Mouse (Mus musculus) erythroblast, adult 5-6 weeks (primary cell): Measurements from ENCODE around the gene Slc17a1. TPM values are rescaled to one million over a fixed set of nuclear protein-coding genes. Genes with fewer than 3 reads are reported as not detected.

Experiments
- ATAC-seq: replicated peaks from 2 replicates; pipeline ENCODE4 v1.8.0; 2016; ENCODE audit warnings: moderate number of reproducible peaks, mild to moderate bottlenecking, moderate TSS enrichment, inconsistent platforms; ENCODE audit not compliant: poor library complexity, low FRiP score, severe bottlenecking
- total RNA-seq, 2 experiments: library from RNA; stranded (forward) in 1 of 2; stranded (reverse) in 1 of 2; fragments of 150-400 nt in 1 of 2; fragments of 200-764, 138-1000 nt in 1 of 2; gene quantifications; 2 replicates each; pipeline versions ENCODE4 v1.2.3 to v1.2.4; 2015 to 2017; ENCODE audit warnings: low replicate concordance in 2 of 2

Slc17a1 gene
- total RNA-seq, 2 experiments from 2014 or later = not detected

- no peak for ATAC-seq
Measured at GRCm38 (mm10) chr13:23940291-23940690, 72.7 kb downstream of the Slc17a1 start.

- ATAC-seq = no peak
Measured at GRCm38 (mm10) chr13:23942861-23943260, 75.3 kb downstream of the Slc17a1 start.

Other genes with a start within 250 kb of the Slc17a1 start
- 6.7 and 17.6 TPM in 2 replicates for gene Hist1h2be, start 246.6 kb upstream of the Slc17a1 start, total RNA-seq (2015; ENCODE audit: low replicate concordance)
- gene Hist1h2be, start 246.6 kb upstream of the Slc17a1 start, total RNA-seq (2017; ENCODE audit: low replicate concordance) = 69.9 and 74.3 TPM in 2 replicates
- gene Hist1h1e, start 245.2 kb upstream of the Slc17a1 start, total RNA-seq (2015; ENCODE audit: low replicate concordance) = 468 and 530 TPM in 2 replicates
- 717 and 954 TPM in 2 replicates for gene Hist1h1e, start 245.2 kb upstream of the Slc17a1 start, total RNA-seq (2017; ENCODE audit: low replicate concordance)
- gene Hist1h2ac, start 183.8 kb upstream of the Slc17a1 start, total RNA-seq (2015; ENCODE audit: low replicate concordance) = 5.6 and 12.3 TPM in 2 replicates
- gene Hist1h2ac, start 183.8 kb upstream of the Slc17a1 start, total RNA-seq (2017; ENCODE audit: low replicate concordance) = 55.5 and 70.6 TPM in 2 replicates
- 44.9 and 49.2 TPM in 2 replicates for gene Hist1h2bc, start 183.6 kb upstream of the Slc17a1 start, total RNA-seq (2015; ENCODE audit: low replicate concordance)
- gene Hist1h2bc, start 183.6 kb upstream of the Slc17a1 start, total RNA-seq (2017; ENCODE audit: low replicate concordance) = 164 and 206 TPM in 2 replicates
- gene Hist1h1t, start 171.9 kb upstream of the Slc17a1 start, total RNA-seq (2015; ENCODE audit: low replicate concordance) = not detected in 2 replicates
- 1.9 and 2.0 TPM in 2 replicates for gene Hist1h1t, start 171.9 kb upstream of the Slc17a1 start, total RNA-seq (2017; ENCODE audit: low replicate concordance)
- 59.8 and 77.5 TPM in 2 replicates for gene Hist1h4c, start 169.3 kb upstream of the Slc17a1 start, total RNA-seq (2015; ENCODE audit: low replicate concordance)
- gene Hist1h4c, start 169.3 kb upstream of the Slc17a1 start, total RNA-seq (2017; ENCODE audit: low replicate concordance) = 249 and 402 TPM in 2 replicates
- gene Hfe, start 156.9 kb upstream of the Slc17a1 start, total RNA-seq (2015; ENCODE audit: low replicate concordance) = 5.0 and 17.9 TPM in 2 replicates
- 2.0 and 4.5 TPM in 2 replicates for gene Hfe, start 156.9 kb upstream of the Slc17a1 start, total RNA-seq (2017; ENCODE audit: low replicate concordance)
- 188 and 215 TPM in 2 replicates for gene Hist1h1c, start 128.9 kb upstream of the Slc17a1 start, total RNA-seq (2015; ENCODE audit: low replicate concordance)
- 1,447 and 1,942 TPM in 2 replicates for gene Hist1h1c, start 128.9 kb upstream of the Slc17a1 start, total RNA-seq (2017; ENCODE audit: low replicate concordance)
- 41.1 and 59.8 TPM in 2 replicates for gene Hist1h3c, start 122.1 kb upstream of the Slc17a1 start, total RNA-seq (2015; ENCODE audit: low replicate concordance)
- 178 and 330 TPM in 2 replicates for gene Hist1h3c, start 122.1 kb upstream of the Slc17a1 start, total RNA-seq (2017; ENCODE audit: low replicate concordance)
- 79.4 and 128 TPM in 2 replicates for gene Hist1h2bb, start 121.0 kb upstream of the Slc17a1 start, total RNA-seq (2015; ENCODE audit: low replicate concordance)
- gene Hist1h2bb, start 121.0 kb upstream of the Slc17a1 start, total RNA-seq (2017; ENCODE audit: low replicate concordance) = 1,415 and 1,638 TPM in 2 replicates
- 12.5 and 24.5 TPM in 2 replicates for gene Hist1h2ab, start 116.6 kb upstream of the Slc17a1 start, total RNA-seq (2015; ENCODE audit: low replicate concordance)
- gene Hist1h2ab, start 116.6 kb upstream of the Slc17a1 start, total RNA-seq (2017; ENCODE audit: low replicate concordance) = 1,181 and 1,326 TPM in 2 replicates
- 179 and 183 TPM in 2 replicates for gene Hist1h3b, start 115.5 kb upstream of the Slc17a1 start, total RNA-seq (2015; ENCODE audit: low replicate concordance)
- gene Hist1h3b, start 115.5 kb upstream of the Slc17a1 start, total RNA-seq (2017; ENCODE audit: low replicate concordance) = 251 and 270 TPM in 2 replicates
- gene Hist1h4b, start 110.7 kb upstream of the Slc17a1 start, total RNA-seq (2015; ENCODE audit: low replicate concordance) = 50.5 and 52.2 TPM in 2 replicates
- gene Hist1h4b, start 110.7 kb upstream of the Slc17a1 start, total RNA-seq (2017; ENCODE audit: low replicate concordance) = 150 and 446 TPM in 2 replicates
- gene Hist1h4a, start 106.5 kb upstream of the Slc17a1 start, total RNA-seq (2015; ENCODE audit: low replicate concordance) = 15.4 and 15.7 TPM in 2 replicates
- gene Hist1h4a, start 106.5 kb upstream of the Slc17a1 start, total RNA-seq (2017; ENCODE audit: low replicate concordance) = 211 and 254 TPM in 2 replicates
- gene Hist1h3a, start 105.4 kb upstream of the Slc17a1 start, total RNA-seq (2015; ENCODE audit: low replicate concordance) = 26.3 and 29.6 TPM in 2 replicates
- 171 and 175 TPM in 2 replicates for gene Hist1h3a, start 105.4 kb upstream of the Slc17a1 start, total RNA-seq (2017; ENCODE audit: low replicate concordance)
- 106 and 128 TPM in 2 replicates for gene Hist1h1a, start 104.1 kb upstream of the Slc17a1 start, total RNA-seq (2015; ENCODE audit: low replicate concordance)
- gene Hist1h1a, start 104.1 kb upstream of the Slc17a1 start, total RNA-seq (2017; ENCODE audit: low replicate concordance) = 1,089 and 2,054 TPM in 2 replicates
- gene Trim38, start 97.8 kb upstream of the Slc17a1 start, total RNA-seq (2015; ENCODE audit: low replicate concordance) = not detected in 2 replicates
- not detected in 2 replicates for gene Trim38, start 97.8 kb upstream of the Slc17a1 start, total RNA-seq (2017; ENCODE audit: low replicate concordance)
- gene Slc17a2, start 60.8 kb upstream of the Slc17a1 start, total RNA-seq (2015; ENCODE audit: low replicate concordance) = not detected in 2 replicates
- not detected in 2 replicates for gene Slc17a2, start 60.8 kb upstream of the Slc17a1 start, total RNA-seq (2017; ENCODE audit: low replicate concordance)
- gene Slc17a3, start 28.3 kb upstream of the Slc17a1 start, total RNA-seq (2015; ENCODE audit: low replicate concordance) = not detected in 2 replicates
- gene Slc17a3, start 28.3 kb upstream of the Slc17a1 start, total RNA-seq (2017; ENCODE audit: low replicate concordance) = not detected in 2 replicates
- gene Slc17a4, start 47.3 kb downstream of the Slc17a1 start, total RNA-seq (2015; ENCODE audit: low replicate concordance) = not detected in 2 replicates
- 0.56 TPM in 1 of 2 replicates, not detected in the other for gene Slc17a4, start 47.3 kb downstream of the Slc17a1 start, total RNA-seq (2017; ENCODE audit: low replicate concordance)
- gene Hist1h2ba, start 66.4 kb downstream of the Slc17a1 start, total RNA-seq (2015; ENCODE audit: low replicate concordance) = not detected in 2 replicates
- not detected in 2 replicates for gene Hist1h2ba, start 66.4 kb downstream of the Slc17a1 start, total RNA-seq (2017; ENCODE audit: low replicate concordance)
- gene Hist1h2aa, start 66.7 kb downstream of the Slc17a1 start, total RNA-seq (2015; ENCODE audit: low replicate concordance) = not detected in 2 replicates
- not detected in 2 replicates for gene Hist1h2aa, start 66.7 kb downstream of the Slc17a1 start, total RNA-seq (2017; ENCODE audit: low replicate concordance)
- not detected in 2 replicates for gene Scgn, start 123.5 kb downstream of the Slc17a1 start, total RNA-seq (2015; ENCODE audit: low replicate concordance)
- gene Scgn, start 123.5 kb downstream of the Slc17a1 start, total RNA-seq (2017; ENCODE audit: low replicate concordance) = not detected in 2 replicates